Mouse (Mus musculus) erythroblast, adult 5-6 weeks (primary cell): ENCODE measurements around the gene Nlrp1a. TPM values are rescaled to one million over a fixed set of nuclear protein-coding genes. Genes with fewer than 3 reads are reported as not detected.

ENCODE experiments used
- ATAC-seq: replicated peaks from 2 replicates; pipeline ENCODE4 v1.8.0; 2016; ENCODE audit warnings: moderate number of reproducible peaks, mild to moderate bottlenecking, moderate TSS enrichment, inconsistent platforms; ENCODE audit not compliant: poor library complexity, low FRiP score, severe bottlenecking
- total RNA-seq, 2 experiments: library from RNA; stranded (forward) in 1 of 2; stranded (reverse) in 1 of 2; fragments of 150-400 nt in 1 of 2; fragments of 200-764, 138-1000 nt in 1 of 2; gene quantifications; 2 replicates each; pipeline versions ENCODE4 v1.2.3 to v1.2.4; 2015 to 2017; ENCODE audit warnings: low replicate concordance in 2 of 2

The Nlrp1a gene
- total RNA-seq (2015; ENCODE audit: low replicate concordance): 0.38 and 1.0 TPM in 2 replicates
- 3.2 and 3.5 TPM in 2 replicates for total RNA-seq (2017; ENCODE audit: low replicate concordance)

DNA sequence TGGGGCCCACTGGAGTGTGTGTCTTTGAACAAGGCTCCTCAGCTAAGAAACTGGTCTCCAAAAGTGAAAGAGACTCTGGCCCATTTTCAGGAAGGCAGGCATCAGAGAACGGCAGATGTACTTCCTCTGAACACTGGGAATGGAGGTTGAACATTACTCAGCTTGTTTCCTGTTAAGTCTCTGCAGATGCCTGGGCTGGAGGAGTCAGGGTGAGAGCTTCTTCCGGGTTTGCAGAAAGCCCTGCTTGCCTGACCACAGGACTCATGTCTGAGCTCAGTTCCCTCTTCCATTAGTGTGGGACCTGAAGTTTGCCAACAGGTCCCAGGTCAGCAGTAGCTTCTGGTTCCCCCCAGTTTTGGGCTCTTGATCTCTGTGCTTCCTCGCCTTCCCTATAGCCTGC, at the start of gene Nlrp1a:
Gene Nlrp1a, minus strand, starts transcription at position 44 of the 400 bp plus-strand sequence.
- no peak for ATAC-seq

DNA sequence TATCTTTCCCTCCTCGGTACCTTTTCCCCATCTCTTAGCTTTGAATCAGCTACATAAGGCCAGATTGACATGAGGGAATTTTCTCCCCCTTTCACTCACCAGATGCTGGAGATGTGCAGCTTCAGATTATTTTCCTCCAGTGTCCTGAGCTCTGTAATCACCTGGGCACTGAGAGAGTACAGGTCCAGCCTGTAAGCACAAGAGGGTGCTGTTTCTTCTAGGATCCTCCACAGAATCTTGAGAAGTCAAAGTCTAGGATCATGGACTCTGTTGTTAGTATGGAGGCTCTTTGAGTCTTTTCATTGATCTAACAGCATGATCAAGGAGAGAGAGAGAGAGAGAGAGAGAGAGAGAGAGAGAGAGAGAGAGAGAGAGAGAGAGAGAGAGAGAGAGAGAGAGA, 25.1 kb upstream of the Nlrp1a start:
- no peak for ATAC-seq

DNA sequence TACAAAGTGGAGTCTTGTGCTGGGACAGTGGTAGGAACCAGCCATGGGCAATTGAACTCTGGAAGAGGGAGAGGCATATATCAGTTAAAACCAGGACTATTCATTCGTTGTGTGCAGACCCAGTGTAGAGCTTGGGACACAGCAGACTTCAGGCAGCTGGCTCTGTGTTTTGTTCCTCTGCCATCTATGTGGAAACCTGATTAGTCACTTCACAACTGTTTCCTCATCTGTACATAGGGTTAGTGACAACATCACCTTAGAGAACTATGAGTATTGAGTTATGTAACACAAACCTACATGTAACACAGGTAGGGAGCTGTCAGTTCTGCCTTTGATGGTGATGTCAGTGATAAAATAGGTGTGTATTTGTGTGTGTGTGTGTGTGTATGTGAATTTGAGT, 19.6 kb upstream of the Nlrp1a start:
- ATAC-seq: no peak

DNA sequence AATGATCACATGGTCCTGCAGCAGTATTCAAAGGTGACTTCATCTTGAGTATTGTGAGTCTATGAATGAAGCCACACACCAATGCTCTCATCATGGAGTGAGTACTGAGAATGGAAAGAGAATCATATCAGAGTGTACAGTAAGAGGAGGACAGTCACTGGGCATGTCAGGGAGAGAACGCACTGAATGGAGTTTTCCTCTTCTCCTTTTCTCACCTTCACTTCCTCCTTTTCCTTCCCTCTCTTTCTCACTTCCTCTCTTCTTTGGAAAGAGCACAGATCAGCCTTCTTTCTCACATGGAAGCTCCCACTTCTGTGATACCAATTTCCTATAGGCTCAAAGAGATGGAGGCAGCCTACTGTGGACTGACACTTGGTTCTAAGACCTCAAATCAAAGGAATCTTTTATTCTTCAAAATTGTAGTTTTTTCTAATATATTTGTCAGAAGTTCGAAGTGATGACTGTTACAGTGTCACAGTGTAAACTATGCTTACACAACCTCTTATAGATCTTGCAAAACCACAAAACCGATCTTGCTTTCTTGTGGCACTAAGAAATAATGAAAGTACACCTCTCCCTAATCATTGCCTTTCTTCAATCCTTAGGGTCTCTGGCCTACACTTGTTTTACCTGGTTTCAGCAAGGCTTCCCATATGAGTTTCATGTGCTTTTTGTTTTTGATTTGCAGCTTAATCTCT, 15.1 kb upstream of the Nlrp1a start:
- no peak for ATAC-seq

DNA sequence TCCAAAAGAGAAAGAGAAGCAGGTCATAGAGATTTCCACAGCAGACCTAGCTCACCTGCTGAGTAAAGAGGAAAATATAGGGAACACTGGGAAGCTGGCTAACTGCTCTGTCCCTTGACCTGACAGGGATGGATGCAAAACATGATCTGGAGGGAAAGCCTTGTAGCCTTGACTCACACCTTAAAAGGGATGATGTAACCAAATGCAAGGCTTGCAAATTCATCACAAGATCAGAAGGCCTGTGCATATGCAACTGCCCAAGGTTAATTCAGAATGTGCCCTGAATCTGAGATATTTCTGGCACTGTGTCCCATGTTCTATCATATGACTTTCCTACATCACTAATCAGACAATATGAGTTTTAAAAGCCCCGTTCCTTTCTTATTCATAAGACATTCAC, 10.8 kb upstream of the Nlrp1a start:
- ATAC-seq: no peak

DNA sequence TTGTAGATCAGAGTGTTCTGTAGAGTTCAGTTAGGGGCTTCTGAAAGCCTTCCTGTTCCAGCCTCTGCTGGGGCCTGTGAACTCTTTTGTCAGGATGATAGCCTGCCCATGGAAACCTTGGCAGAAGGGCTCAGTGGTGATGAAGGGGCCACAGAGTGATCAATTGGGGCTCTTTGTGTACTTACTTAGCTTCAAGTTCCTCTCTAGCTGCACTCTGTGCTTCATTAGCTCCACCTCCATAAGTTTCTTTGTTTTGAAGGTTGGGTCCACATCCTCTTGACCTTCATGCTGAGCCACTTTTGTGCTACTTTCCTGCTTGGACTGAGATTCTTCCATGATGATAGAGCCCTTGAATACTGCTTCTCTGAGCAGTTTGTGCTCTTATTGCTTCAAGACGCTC, 2.5 kb downstream of the Nlrp1a start:
- ATAC-seq: no peak

DNA sequence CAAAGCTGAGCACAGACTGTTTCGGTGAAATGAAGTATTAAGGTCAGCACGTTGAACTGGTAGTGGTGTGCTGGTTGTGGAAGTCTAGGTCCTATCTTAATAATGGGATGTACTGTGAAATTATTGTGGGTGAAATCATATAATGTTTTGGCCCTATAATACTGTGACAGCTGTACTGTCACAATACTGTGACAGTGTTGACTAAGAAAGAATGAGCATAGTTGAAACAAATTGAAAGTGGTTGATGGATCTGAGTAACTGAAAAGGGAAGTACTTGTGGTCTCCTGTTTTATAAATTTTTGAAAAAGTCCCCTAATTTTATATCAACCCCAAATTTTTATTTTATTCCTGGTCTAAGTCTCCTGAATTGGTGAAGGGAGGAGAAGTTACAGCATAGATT, 37.4 kb downstream of the Nlrp1a start:
- ATAC-seq: no peak

DNA sequence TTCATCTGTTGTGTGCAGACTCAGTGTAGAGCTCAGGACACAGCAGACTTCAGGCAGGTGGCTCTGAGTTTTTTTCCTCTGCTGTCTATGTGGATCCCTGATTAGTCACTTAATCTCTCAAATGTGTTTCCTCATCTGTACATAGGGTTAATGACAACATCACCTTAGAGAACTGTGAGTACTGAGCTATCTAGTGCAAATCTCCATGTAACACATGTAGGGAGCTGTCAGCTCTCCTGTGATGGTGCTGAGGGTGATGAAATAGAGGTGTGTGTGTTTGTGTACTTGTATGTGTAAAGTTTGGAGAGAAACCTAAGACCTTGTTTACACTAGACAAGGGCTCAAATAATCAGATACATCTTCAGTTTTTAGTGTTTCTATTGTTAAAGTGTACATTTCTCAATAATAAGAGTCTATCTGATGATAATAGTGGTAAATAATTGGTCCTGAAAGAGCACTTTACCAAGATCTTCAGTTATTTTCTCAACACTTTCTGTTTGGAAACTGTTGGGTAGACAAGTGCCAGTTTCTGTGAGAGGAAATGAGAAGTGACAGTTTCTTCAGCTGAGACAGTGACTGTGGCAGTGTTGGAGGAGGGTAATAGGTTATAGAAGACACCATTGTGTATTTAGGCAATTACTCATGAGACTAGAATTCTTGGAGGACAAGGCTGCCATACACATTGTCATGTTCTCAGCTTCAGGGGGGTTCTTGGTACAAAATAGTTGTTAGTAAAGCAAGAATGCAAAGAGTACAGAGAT, 38.1 kb downstream of the Nlrp1a start:
- no peak for ATAC-seq

DNA sequence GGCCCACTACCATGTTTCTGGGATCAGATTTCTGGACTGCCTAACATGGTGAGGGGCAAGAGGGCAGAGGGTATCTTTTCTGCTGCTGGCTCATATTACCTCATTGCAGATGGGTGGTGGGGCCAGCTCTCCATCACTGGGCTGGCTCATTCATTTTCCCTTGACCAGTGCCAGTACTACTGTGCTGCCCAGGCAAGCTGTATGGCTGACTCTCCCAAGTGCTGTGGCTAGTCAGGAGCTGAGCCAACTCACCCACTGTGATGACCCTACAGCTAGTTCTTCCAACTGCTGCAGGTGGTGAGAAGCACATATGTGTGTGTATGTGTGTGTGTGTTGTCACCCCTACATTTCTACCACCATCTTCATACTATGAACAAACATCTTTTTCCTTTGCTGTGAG, 40.6 kb downstream of the Nlrp1a start:
- no peak for ATAC-seq

DNA sequence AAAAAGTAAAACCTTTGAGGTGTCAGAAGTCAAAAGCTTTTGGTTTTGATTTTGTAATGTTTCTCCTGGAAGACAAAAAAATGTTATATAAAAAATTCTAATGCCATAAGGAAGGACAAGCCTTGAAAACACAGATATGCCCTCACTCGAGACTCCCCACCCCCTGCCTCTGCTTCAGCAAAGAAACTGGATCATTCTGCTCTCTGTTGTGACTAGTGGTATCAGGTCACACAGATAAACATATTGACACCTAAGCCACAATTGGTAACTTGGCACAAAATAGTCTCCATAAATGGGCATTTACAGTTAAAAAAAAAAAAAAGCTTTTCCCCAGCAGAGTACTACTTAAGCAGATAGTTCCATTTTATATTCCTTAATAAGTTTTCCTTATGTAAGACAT, 68.2 kb downstream of the Nlrp1a start:
- no peak for ATAC-seq

DNA sequence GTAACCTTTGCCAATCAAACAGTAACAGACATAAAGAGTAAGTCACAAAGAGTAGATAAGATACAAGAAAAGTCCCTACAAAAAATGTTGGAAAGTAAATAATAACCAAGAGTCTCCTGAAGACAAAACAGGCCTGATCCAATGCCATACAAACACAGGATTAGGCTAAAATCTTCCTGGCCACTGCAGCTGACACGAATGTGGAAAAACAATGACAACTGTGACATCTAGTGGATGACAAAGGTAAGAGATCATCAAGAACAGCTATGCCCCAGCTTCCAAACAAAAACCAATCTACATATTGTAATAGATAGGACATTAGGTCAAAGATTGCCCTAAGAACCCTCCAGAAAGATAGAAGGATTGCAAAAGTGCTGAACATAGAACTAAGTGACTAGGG, 92.0 kb downstream of the Nlrp1a start:
- ATAC-seq: no peak

Other genes with a start within 250 kb of the Nlrp1a start
- gene Nup88, start 174.7 kb downstream of the Nlrp1a start, total RNA-seq (2015; ENCODE audit: low replicate concordance): 33.4 and 68.6 TPM in 2 replicates
- gene Nup88, start 174.7 kb downstream of the Nlrp1a start, total RNA-seq (2017; ENCODE audit: low replicate concordance): 34.3 and 48.2 TPM in 2 replicates
- 28.0 and 28.6 TPM in 2 replicates for gene Rpain, start 174.5 kb downstream of the Nlrp1a start, total RNA-seq (2015; ENCODE audit: low replicate concordance)
- gene Rpain, start 174.5 kb downstream of the Nlrp1a start, total RNA-seq (2017; ENCODE audit: low replicate concordance): 37.1 and 45.3 TPM in 2 replicates
- gene C1qbp, start 161.7 kb downstream of the Nlrp1a start, total RNA-seq (2015; ENCODE audit: low replicate concordance): 72.8 and 93.0 TPM in 2 replicates
- gene C1qbp, start 161.7 kb downstream of the Nlrp1a start, total RNA-seq (2017; ENCODE audit: low replicate concordance): 10.1 and 11.7 TPM in 2 replicates
- gene Dhx33, start 140.3 kb downstream of the Nlrp1a start, total RNA-seq (2015; ENCODE audit: low replicate concordance): 2.3 and 3.3 TPM in 2 replicates
- 5.6 and 6.6 TPM in 2 replicates for gene Dhx33, start 140.3 kb downstream of the Nlrp1a start, total RNA-seq (2017; ENCODE audit: low replicate concordance)
- gene Mis12, start 125.1 kb downstream of the Nlrp1a start, total RNA-seq (2015; ENCODE audit: low replicate concordance): 10.0 and 14.6 TPM in 2 replicates
- gene Mis12, start 125.1 kb downstream of the Nlrp1a start, total RNA-seq (2017; ENCODE audit: low replicate concordance): 18.7 and 20.6 TPM in 2 replicates
- 11.0 and 11.7 TPM in 2 replicates for gene Derl2, start 124.9 kb downstream of the Nlrp1a start, total RNA-seq (2015; ENCODE audit: low replicate concordance)
- 6.1 and 8.6 TPM in 2 replicates for gene Derl2, start 124.9 kb downstream of the Nlrp1a start, total RNA-seq (2017; ENCODE audit: low replicate concordance)
- gene 6330403K07Rik, start 111.2 kb downstream of the Nlrp1a start, total RNA-seq (2015; ENCODE audit: low replicate concordance): not detected in 2 replicates
- not detected in 2 replicates for gene 6330403K07Rik, start 111.2 kb downstream of the Nlrp1a start, total RNA-seq (2017; ENCODE audit: low replicate concordance)
- 0.38 TPM in 1 of 2 replicates, not detected in the other for gene Nlrp1b, start 86.0 kb upstream of the Nlrp1a start, total RNA-seq (2015; ENCODE audit: low replicate concordance)
- 0.51 and 0.84 TPM in 2 replicates for gene Nlrp1b, start 86.0 kb upstream of the Nlrp1a start, total RNA-seq (2017; ENCODE audit: low replicate concordance)